Mouse (Mus musculus): ENCODE measurements around the gene Pdgfd. TPM values are rescaled to one million over a fixed set of nuclear protein-coding genes. Genes with fewer than 3 reads are reported as not detected.

The Pdgfd gene
- polyA plus RNA-seq, 1 experiment from 2014 or later, result 12.7 TPM

GRCm38 (mm10) chr9:6317114-6317513 is 148.7 kb downstream of the Pdgfd start:
- TF ChIP-seq CTCF (IDR thresholded peaks at IDR 0.05; ENCODE audit: low read depth) (no peak), EP300 (optimal IDR thresholded peaks at IDR 0.05) (no peak)
- ATAC-seq (ENCODE audit: low FRiP score, low TSS enrichment), result no peak
- WGBS, result 68% methylated on average over 1 of the region's 1 CpGs
- DNase-seq (ENCODE audit: low spot score), result no peak
- Histone ChIP-seq H3K27ac (replicated peaks) (no peak overlapping the region), H3K9ac (ENCODE audit: low read length) (no peak overlapping the region), H3K4me1 (replicated peaks; ENCODE audit: control insufficient read depth, insufficient read depth) (no peaks in the 10 kb centered on the region), H3K4me3 (ENCODE audit: low read depth, low read length) (no peak overlapping the region), H3K4me2 (replicated peaks; ENCODE audit: low read depth) (no peak overlapping the region), H3K36me3 (ENCODE audit: control insufficient read depth, insufficient read depth, low read length) (no peaks in the 10 kb centered on the region), H3K27me3 (ENCODE audit: control insufficient read depth, insufficient read depth, low read length) (no peaks in the 10 kb centered on the region), H3K9me3 (ENCODE audit: control insufficient read depth, low read length) (no peaks in the 10 kb centered on the region)

GRCm38 (mm10) chr9:6325408-6325807 is 157.0 kb downstream of the Pdgfd start:
- no peak overlapping the region for H3K4me3 ChIP-seq (ENCODE audit: low read depth, low read length)
- DNase-seq (ENCODE audit: low spot score), result no peak

GRCm38 (mm10) chr9:6333499-6333898 is 165.1 kb downstream of the Pdgfd start:
- Histone ChIP-seq H3K27ac (replicated peaks) (no peak overlapping the region), H3K4me1 (replicated peaks; ENCODE audit: control insufficient read depth, insufficient read depth) (no peaks in the 10 kb centered on the region), H3K4me2 (replicated peaks; ENCODE audit: low read depth) (no peak overlapping the region), H3K36me3 (ENCODE audit: control insufficient read depth, insufficient read depth, low read length) (no peaks in the 10 kb centered on the region), H3K9ac (ENCODE audit: low read length) (no peak overlapping the region), H3K9me3 (ENCODE audit: control insufficient read depth, low read length) (no peaks in the 10 kb centered on the region), H3K4me3 (ENCODE audit: low read depth, low read length) (no peak overlapping the region), H3K27me3 (ENCODE audit: control insufficient read depth, insufficient read depth, low read length) (no peaks in the 10 kb centered on the region)
- TF ChIP-seq EP300 (optimal IDR thresholded peaks at IDR 0.05) (no peak), CTCF (IDR thresholded peaks at IDR 0.05; ENCODE audit: low read depth) (no peak)
- 46% methylated on average over 1 of the region's 1 CpGs for WGBS
- DNase-seq (ENCODE audit: low spot score) (no peak), ATAC-seq (ENCODE audit: low FRiP score, low TSS enrichment) (no peak)

More at GRCm38 (mm10) chr9:6325408-6325807, 157.0 kb downstream of the Pdgfd start:
- WGBS, result 84% methylated on average over 2 of the region's 2 CpGs
- Histone ChIP-seq H3K4me2 (replicated peaks; ENCODE audit: low read depth) (no peak overlapping the region), H3K27ac (replicated peaks) (no peak overlapping the region), H3K9me3 (ENCODE audit: control insufficient read depth, low read length) (no peaks in the 10 kb centered on the region), H3K9ac (ENCODE audit: low read length) (no peak overlapping the region), H3K27me3 (ENCODE audit: control insufficient read depth, insufficient read depth, low read length) (no peaks in the 10 kb centered on the region), H3K36me3 (ENCODE audit: control insufficient read depth, insufficient read depth, low read length) (no peaks in the 10 kb centered on the region), H3K4me1 (replicated peaks; ENCODE audit: control insufficient read depth, insufficient read depth) (no peaks in the 10 kb centered on the region)
- ATAC-seq (ENCODE audit: low FRiP score, low TSS enrichment), result no peak
- no peak for TF ChIP-seq EP300 (optimal IDR thresholded peaks at IDR 0.05)
- no peak for TF ChIP-seq CTCF (IDR thresholded peaks at IDR 0.05; ENCODE audit: low read depth)

DNA sequence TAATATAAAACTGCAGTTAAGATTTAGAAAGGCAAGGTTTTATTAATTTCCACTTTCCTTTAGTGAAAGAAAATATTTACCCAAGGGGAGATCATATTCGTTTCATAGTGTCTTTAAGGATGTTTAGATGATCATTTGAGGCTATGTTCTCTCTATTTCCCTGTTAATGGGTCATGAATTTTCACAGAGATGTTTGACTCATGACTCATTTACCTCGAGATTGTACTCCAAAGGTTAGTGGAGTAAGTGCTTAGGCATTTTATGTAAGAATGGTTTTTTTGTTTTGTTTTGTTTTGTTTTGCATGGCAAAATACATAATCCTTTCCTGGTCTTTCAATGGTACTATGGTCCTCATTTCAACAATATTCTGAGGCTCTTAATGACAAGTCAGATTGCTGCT is 167.9 kb downstream of the Pdgfd start:
- Histone ChIP-seq H3K9me3 (ENCODE audit: control insufficient read depth, low read length) (no peaks in the 10 kb centered on the region), H3K4me3 (ENCODE audit: low read depth, low read length) (no peak overlapping the region), H3K4me2 (replicated peaks; ENCODE audit: low read depth) (no peak overlapping the region), H3K27me3 (ENCODE audit: control insufficient read depth, insufficient read depth, low read length) (no peaks in the 10 kb centered on the region), H3K9ac (ENCODE audit: low read length) (no peak overlapping the region), H3K27ac (replicated peaks) (no peak overlapping the region), H3K4me1 (replicated peaks; ENCODE audit: control insufficient read depth, insufficient read depth) (no peaks in the 10 kb centered on the region), H3K36me3 (ENCODE audit: control insufficient read depth, insufficient read depth, low read length) (no peaks in the 10 kb centered on the region)
- DNase-seq (ENCODE audit: low spot score) (no peak), ATAC-seq (ENCODE audit: low FRiP score, low TSS enrichment) (no peak)
- no peak for TF ChIP-seq CTCF (IDR thresholded peaks at IDR 0.05; ENCODE audit: low read depth)
- no peak for TF ChIP-seq EP300 (optimal IDR thresholded peaks at IDR 0.05)
- WGBS, result 21% methylated on average over 2 of the region's 2 CpGs

- H3K27ac ChIP-seq (replicated peaks), result no peak overlapping the region
Measured at GRCm38 (mm10) chr9:6337891-6338290, 169.5 kb downstream of the Pdgfd start.

DNA sequence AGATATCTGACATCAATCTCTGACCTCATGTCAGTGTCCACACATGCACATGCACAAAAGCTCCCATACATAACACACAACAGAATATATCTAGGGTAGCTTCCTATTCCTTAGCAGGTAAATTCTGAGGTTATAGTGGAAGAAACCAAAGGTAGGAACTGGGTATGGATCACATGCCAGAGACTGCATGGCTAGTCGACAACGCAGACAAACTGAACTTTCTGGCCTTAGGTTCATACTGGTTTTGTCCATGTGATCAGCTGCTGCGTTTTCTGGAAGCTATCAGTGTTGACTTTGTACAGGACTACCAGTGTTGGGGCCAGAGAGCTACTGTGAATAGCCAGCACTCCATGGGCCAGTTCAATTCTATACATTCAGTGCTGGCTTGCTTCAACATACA is 170.0 kb downstream of the Pdgfd start:
- Histone ChIP-seq H3K9ac (ENCODE audit: low read length) (no peak overlapping the region), H3K4me1 (replicated peaks; ENCODE audit: control insufficient read depth, insufficient read depth) (no peaks in the 10 kb centered on the region), H3K4me2 (replicated peaks; ENCODE audit: low read depth) (no peak overlapping the region), H3K36me3 (ENCODE audit: control insufficient read depth, insufficient read depth, low read length) (no peaks in the 10 kb centered on the region), H3K4me3 (ENCODE audit: low read depth, low read length) (no peak overlapping the region), H3K27me3 (ENCODE audit: control insufficient read depth, insufficient read depth, low read length) (no peaks in the 10 kb centered on the region), H3K9me3 (ENCODE audit: control insufficient read depth, low read length) (no peaks in the 10 kb centered on the region), H3K27ac (replicated peaks) (no peak overlapping the region)
- peak; percentile 66; the same call in 1 of the 2 replicates for ATAC-seq (ENCODE audit: low FRiP score, low TSS enrichment)
- no peak for DNase-seq (ENCODE audit: low spot score)
- TF ChIP-seq CTCF (IDR thresholded peaks at IDR 0.05; ENCODE audit: low read depth), result no peak
- TF ChIP-seq EP300 (optimal IDR thresholded peaks at IDR 0.05), result no peak
- WGBS, result 77% methylated on average over 3 of the region's 3 CpGs

More at GRCm38 (mm10) chr9:6337891-6338290, 169.5 kb downstream of the Pdgfd start:
- TF ChIP-seq EP300 (optimal IDR thresholded peaks at IDR 0.05) (no peak), CTCF (IDR thresholded peaks at IDR 0.05; ENCODE audit: low read depth) (no peak)
- ATAC-seq (ENCODE audit: low FRiP score, low TSS enrichment), result peak; percentile 47; the same call in 1 of the 2 replicates
- Histone ChIP-seq H3K9ac (ENCODE audit: low read length) (no peak overlapping the region), H3K4me2 (replicated peaks; ENCODE audit: low read depth) (no peak overlapping the region), H3K36me3 (ENCODE audit: control insufficient read depth, insufficient read depth, low read length) (no peaks in the 10 kb centered on the region), H3K27me3 (ENCODE audit: control insufficient read depth, insufficient read depth, low read length) (no peaks in the 10 kb centered on the region), H3K4me1 (replicated peaks; ENCODE audit: control insufficient read depth, insufficient read depth) (no peaks in the 10 kb centered on the region), H3K9me3 (ENCODE audit: control insufficient read depth, low read length) (no peaks in the 10 kb centered on the region), H3K4me3 (ENCODE audit: low read depth, low read length) (no peak overlapping the region)
- WGBS, result 88% methylated on average over 2 of the region's 2 CpGs
- DNase-seq (ENCODE audit: low spot score), result no peak

Data from stomach, postnatal 0 days (tissue).